Mouse (Mus musculus): ENCODE measurements around the gene Pcf11. TPM values are rescaled to one million over a fixed set of nuclear protein-coding genes. Genes with fewer than 3 reads are reported as not detected.
A peak's percentile ranks its signal among the peaks of the same experiment; 100 is the strongest.

The Pcf11 gene
- 31.6 and 34.1 TPM in 2 replicates for polyA plus RNA-seq (2016; fragmentation: Nextera tagmentation; extraction: Ambion mirVana)

DNA sequence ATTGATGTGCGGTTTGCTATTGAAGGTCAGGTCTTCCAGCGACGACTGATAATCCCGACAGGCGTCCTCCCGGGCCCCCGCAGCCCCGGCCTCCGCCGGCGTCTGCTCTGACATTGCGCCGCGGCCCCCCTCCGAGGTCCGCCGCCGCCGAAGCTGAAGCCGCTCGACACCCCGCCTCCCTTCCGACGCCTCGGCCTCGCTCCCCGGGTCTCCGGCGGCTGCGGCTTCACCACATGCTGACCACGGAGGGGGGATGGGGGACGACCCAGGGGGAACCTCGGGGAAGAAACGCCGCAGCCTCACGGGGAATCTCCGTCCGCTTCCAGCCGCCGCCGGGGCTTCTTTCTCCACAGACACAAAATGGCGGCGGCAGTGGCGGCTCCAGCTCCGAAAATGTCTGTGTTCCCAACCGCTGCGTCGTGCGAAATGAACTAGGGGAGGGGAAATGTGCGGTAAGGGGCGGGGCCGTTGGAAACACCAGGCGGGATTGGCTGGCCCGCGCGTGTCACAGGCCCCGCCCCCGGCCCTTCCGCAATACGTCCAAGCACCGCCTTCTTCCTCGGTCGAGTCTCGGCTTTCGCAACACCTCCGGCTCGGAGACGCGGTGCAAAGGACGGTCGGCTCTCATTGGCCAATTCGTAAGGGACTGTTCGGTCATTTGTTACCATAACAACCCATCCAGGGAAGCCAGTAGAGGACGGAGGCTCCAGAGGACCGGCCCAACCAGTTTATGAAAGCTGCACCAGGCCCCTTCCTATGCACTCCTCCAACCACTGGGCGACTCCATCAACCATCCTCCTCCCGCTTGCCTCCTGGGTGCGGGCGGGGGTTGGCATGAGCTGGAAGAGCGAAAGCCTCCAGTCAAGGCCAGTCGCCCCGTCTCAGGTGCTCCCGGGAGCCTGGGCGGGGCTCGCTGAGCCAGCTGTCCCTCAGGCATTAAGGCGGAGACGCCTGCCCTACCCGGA is at the start of gene Pcf11:
Gene Pcf11, minus strand, starts transcription at position 428 of the 965 bp plus-strand sequence.
- ATAC-seq (ENCODE audit: insufficient number of reproducible peaks, insufficient read depth, low FRiP score, low TSS enrichment, low read depth): peak; percentile 99
- Histone ChIP-seq H3K4me1 (replicated peaks) (peaks cover 16% of the 10 kb centered on the region), H3K4me3 (replicated peaks) (peak within 1 kb of the TSS; percentile 86), H3K27ac (peak within 1 kb of the TSS; percentile 97), H3K9ac (replicated peaks) (peak within 1 kb of the TSS; percentile 93), H3K9me3 (no peaks in the 10 kb centered on the region), H3K4me2 (peak within 1 kb of the TSS; percentile 74), H3K27me3 (no peaks in the 10 kb centered on the region; the same call in 1 of the 2 replicates), H3K36me3 (no peaks in the 10 kb centered on the region; the same call in 1 of the 2 replicates)
- WGBS: under 1% methylated on average over 88 of the region's 88 CpGs

DNA sequence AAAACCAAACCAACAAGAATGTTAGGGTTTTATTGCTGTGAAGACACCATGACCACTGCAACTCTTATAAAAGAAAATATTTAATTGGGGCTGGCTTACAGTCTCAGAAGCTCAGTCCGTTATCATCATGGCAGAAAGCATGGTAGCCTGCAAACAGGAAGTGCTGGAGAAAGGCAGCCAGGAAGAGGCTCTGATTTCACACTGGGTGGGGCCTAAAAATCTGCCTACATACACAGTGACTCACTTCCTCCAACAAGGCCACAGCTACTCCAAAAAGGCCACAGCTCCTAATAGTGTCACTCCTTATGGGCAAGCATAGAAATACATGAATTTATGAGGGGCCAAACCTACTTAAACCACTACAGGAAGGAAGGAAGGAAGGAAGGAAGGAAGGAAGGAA is 45.3 kb upstream of the Pcf11 start:
- ATAC-seq (ENCODE audit: insufficient number of reproducible peaks, insufficient read depth, low FRiP score, low TSS enrichment, low read depth): no peak
- no peak overlapping the region for H3K4me3 ChIP-seq (replicated peaks)
- H3K9me3 ChIP-seq: no peaks in the 10 kb centered on the region
- H3K9ac ChIP-seq (replicated peaks): no peak overlapping the region
- no peaks in the 10 kb centered on the region for H3K27me3 ChIP-seq
- no peaks in the 10 kb centered on the region for H3K4me1 ChIP-seq (replicated peaks)
- no peaks in the 10 kb centered on the region for H3K36me3 ChIP-seq
- 91% methylated on average over 1 of the region's 1 CpGs for WGBS
- no peak overlapping the region for H3K27ac ChIP-seq
- no peak overlapping the region for H3K4me2 ChIP-seq

DNA sequence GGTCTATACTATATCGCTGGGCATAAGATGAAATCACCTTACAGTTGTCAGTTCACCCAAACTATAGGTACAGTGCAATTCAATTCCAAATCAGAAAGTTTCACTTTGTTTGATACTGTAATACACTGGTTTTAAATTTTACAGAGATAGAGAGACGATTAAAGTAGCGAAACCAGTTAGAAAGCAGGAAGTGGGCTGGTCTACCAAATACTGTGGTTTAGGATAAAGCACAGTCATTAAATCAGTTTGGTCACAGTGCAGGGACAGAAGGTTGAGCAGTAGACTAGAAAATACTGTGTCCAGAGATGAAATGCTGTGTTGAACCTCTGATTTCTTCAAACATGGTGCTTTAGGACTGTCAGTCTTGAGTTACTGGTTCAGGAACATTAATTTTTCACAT is 41.9 kb upstream of the Pcf11 start:
- H3K27ac ChIP-seq: no peak overlapping the region
- 76% methylated on average over 3 of the region's 3 CpGs for WGBS

DNA sequence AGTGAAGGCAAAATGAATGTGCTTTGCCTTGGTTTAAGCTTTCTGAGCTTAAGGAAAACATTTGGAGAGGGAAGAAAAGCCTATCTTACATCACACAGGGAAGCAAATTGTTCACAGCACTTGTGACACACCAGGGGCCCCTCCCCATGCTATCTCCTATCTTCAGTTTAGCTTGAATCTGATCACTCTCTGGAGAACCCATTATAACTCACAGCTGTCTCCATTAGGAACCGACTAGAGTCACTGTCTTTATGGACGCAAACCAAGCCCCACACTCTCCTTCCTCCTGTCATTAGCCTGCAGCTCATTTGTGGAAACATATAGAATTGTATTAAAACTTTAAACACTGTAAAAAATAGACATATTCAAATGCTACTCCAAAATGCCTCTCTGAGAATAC is 39.8 kb upstream of the Pcf11 start:
- no peak overlapping the region for H3K9ac ChIP-seq (replicated peaks)
- no peaks in the 10 kb centered on the region for H3K4me1 ChIP-seq (replicated peaks)
- 43% methylated on average over 2 of the region's 2 CpGs for WGBS
- no peaks in the 10 kb centered on the region for H3K36me3 ChIP-seq
- no peak for ATAC-seq (ENCODE audit: insufficient number of reproducible peaks, insufficient read depth, low FRiP score, low TSS enrichment, low read depth)
- no peaks in the 10 kb centered on the region for H3K9me3 ChIP-seq
- no peak overlapping the region for H3K27ac ChIP-seq
- no peak overlapping the region for H3K4me3 ChIP-seq (replicated peaks)
- no peaks in the 10 kb centered on the region; the same call in 1 of the 2 replicates for H3K27me3 ChIP-seq
- H3K4me2 ChIP-seq: no peak overlapping the region

More for the DNA sequence above, 41.9 kb upstream of the Pcf11 start:
- no peak for ATAC-seq (ENCODE audit: insufficient number of reproducible peaks, insufficient read depth, low FRiP score, low TSS enrichment, low read depth)
- Histone ChIP-seq H3K4me3 (replicated peaks) (no peak overlapping the region), H3K27me3 (no peaks in the 10 kb centered on the region; the same call in 1 of the 2 replicates), H3K4me1 (replicated peaks) (no peaks in the 10 kb centered on the region), H3K9me3 (no peaks in the 10 kb centered on the region), H3K9ac (replicated peaks) (no peak overlapping the region), H3K4me2 (no peak overlapping the region), H3K36me3 (no peaks in the 10 kb centered on the region)

- Histone ChIP-seq H3K4me3 (replicated peaks) (no peak overlapping the region), H3K9ac (replicated peaks) (no peak overlapping the region), H3K9me3 (no peaks in the 10 kb centered on the region), H3K36me3 (no peaks in the 10 kb centered on the region), H3K27me3 (no peaks in the 10 kb centered on the region; the same call in 1 of the 2 replicates), H3K27ac (no peak overlapping the region), H3K4me2 (no peak overlapping the region), H3K4me1 (replicated peaks) (no peaks in the 10 kb centered on the region)
- no peak for ATAC-seq (ENCODE audit: insufficient number of reproducible peaks, insufficient read depth, low FRiP score, low TSS enrichment, low read depth)
- WGBS: 76% methylated on average over 12 of the region's 12 CpGs
These were observed 37.0 kb upstream of the Pcf11 start for GRCm38 (mm10) chr7:92706711-92707110.

GRCm38 (mm10) chr7:92705534-92705933 is 35.8 kb upstream of the Pcf11 start:
- Histone ChIP-seq H3K4me3 (replicated peaks) (no peak overlapping the region), H3K27ac (no peak overlapping the region), H3K4me1 (replicated peaks) (no peaks in the 10 kb centered on the region), H3K4me2 (no peak overlapping the region), H3K9ac (replicated peaks) (no peak overlapping the region), H3K36me3 (no peaks in the 10 kb centered on the region), H3K9me3 (no peaks in the 10 kb centered on the region), H3K27me3 (no peaks in the 10 kb centered on the region; the same call in 1 of the 2 replicates)
- WGBS: 63% methylated on average over 2 of the region's 2 CpGs
- no peak for ATAC-seq (ENCODE audit: insufficient number of reproducible peaks, insufficient read depth, low FRiP score, low TSS enrichment, low read depth)

DNA sequence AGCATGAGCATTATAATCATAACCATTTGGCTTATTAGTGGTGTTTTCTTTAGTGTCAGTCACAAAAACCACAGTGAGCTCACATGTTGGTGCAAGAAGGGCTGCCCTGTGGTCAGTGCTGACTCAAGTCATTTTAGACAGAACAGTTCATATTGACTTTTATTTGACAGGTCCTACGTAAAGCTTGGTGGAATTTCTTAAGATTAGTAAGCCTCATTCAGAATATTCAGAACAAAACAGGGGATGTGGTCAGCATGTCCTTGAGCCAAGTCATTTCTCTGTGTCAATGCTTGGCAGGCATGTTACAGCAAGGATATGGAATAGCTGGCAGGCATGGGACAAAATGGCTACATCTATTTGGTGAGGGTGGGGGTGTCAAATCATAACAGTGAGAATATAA is 33.9 kb upstream of the Pcf11 start:
- H3K36me3 ChIP-seq: no peaks in the 10 kb centered on the region
- no peak for ATAC-seq (ENCODE audit: insufficient number of reproducible peaks, insufficient read depth, low FRiP score, low TSS enrichment, low read depth)
- no peak overlapping the region for H3K27ac ChIP-seq
- WGBS: 86% methylated on average over 1 of the region's 1 CpGs
- no peaks in the 10 kb centered on the region for H3K9me3 ChIP-seq
- no peak overlapping the region for H3K4me3 ChIP-seq (replicated peaks)
- peaks cover 3% of the 10 kb centered on the region; the same call in 1 of the 2 replicates for H3K27me3 ChIP-seq
- H3K4me1 ChIP-seq (replicated peaks): no peaks in the 10 kb centered on the region
- no peak overlapping the region for H3K4me2 ChIP-seq
- no peak overlapping the region for H3K9ac ChIP-seq (replicated peaks)

DNA sequence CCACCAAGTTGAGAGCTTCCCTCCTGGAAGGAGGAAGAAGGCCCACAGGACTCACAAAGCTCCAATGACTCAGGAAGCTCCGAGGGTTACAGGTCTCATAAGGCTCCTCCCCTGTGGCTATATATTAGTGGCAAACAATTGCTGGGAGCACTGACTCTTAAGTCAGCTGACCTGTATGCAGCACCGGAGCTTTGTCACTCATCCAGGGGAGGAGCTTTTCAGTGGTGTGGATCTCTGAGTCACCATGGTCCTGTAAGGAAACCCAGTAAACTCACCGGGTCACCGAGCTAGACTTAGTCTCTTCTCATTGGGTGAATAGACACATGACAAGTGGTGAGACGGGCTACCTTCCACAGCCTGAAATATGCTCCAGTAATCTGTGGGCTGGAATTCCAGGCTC is 29.0 kb upstream of the Pcf11 start:
- no peak for ATAC-seq (ENCODE audit: insufficient number of reproducible peaks, insufficient read depth, low FRiP score, low TSS enrichment, low read depth)
- H3K27me3 ChIP-seq: peaks cover 15% of the 10 kb centered on the region

DNA sequence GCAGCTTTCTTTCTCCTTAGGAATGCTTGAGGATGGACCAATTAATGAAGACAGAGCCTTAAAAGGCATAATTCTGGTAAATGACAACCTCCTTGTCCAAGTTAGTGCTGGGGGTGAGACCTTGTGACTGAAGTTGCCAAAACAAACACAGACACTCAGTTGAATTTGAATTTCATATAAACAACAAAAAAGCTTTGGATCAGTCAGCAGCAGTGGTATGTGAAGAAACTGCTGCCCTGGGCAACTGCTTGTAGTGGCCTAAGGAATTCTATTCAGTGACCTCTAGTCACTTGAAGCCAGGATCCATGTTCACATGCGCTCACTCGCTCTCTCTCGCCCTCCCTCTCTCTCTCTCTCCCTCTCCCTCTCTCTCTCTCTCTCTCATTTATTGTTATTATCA is 26.7 kb upstream of the Pcf11 start:
- ATAC-seq (ENCODE audit: insufficient number of reproducible peaks, insufficient read depth, low FRiP score, low TSS enrichment, low read depth): no peak
- Histone ChIP-seq H3K27me3 (peaks cover 18% of the 10 kb centered on the region), H3K4me1 (replicated peaks) (no peaks in the 10 kb centered on the region), H3K4me2 (no peak overlapping the region), H3K4me3 (replicated peaks) (no peak overlapping the region), H3K9me3 (no peaks in the 10 kb centered on the region), H3K36me3 (no peaks in the 10 kb centered on the region), H3K9ac (replicated peaks) (no peak overlapping the region), H3K27ac (no peak overlapping the region)
- 83% methylated on average over 3 of the region's 3 CpGs for WGBS

More for the DNA sequence above, 29.0 kb upstream of the Pcf11 start:
- Histone ChIP-seq H3K4me2 (no peak overlapping the region), H3K4me3 (replicated peaks) (no peak overlapping the region), H3K27ac (no peak overlapping the region), H3K9ac (replicated peaks) (no peak overlapping the region), H3K4me1 (replicated peaks) (no peaks in the 10 kb centered on the region), H3K36me3 (no peaks in the 10 kb centered on the region), H3K9me3 (no peaks in the 10 kb centered on the region)
- 72% methylated on average over 5 of the region's 5 CpGs for WGBS

GRCm38 (mm10) chr7:92689101-92689500 is 19.4 kb upstream of the Pcf11 start:
- Histone ChIP-seq H3K27ac (no peak overlapping the region), H3K27me3 (peaks cover 32% of the 10 kb centered on the region), H3K9me3 (no peaks in the 10 kb centered on the region), H3K4me3 (replicated peaks) (no peak overlapping the region), H3K9ac (replicated peaks) (no peak overlapping the region), H3K4me2 (no peak overlapping the region), H3K36me3 (no peaks in the 10 kb centered on the region), H3K4me1 (replicated peaks) (no peaks in the 10 kb centered on the region)
- ATAC-seq (ENCODE audit: insufficient number of reproducible peaks, insufficient read depth, low FRiP score, low TSS enrichment, low read depth): no peak
- WGBS: 69% methylated on average over 2 of the region's 2 CpGs

GRCm38 (mm10) chr7:92688299-92688669 is 18.6 kb upstream of the Pcf11 start:
- Histone ChIP-seq H3K4me2 (no peak overlapping the region), H3K4me3 (replicated peaks) (no peak overlapping the region), H3K36me3 (no peaks in the 10 kb centered on the region), H3K27ac (no peak overlapping the region), H3K27me3 (peaks cover 32% of the 10 kb centered on the region), H3K9ac (replicated peaks) (no peak overlapping the region), H3K9me3 (no peaks in the 10 kb centered on the region), H3K4me1 (replicated peaks) (no peaks in the 10 kb centered on the region)
- 36% methylated on average over 2 of the region's 2 CpGs for WGBS
- no peak for ATAC-seq (ENCODE audit: insufficient number of reproducible peaks, insufficient read depth, low FRiP score, low TSS enrichment, low read depth)
